Mouse (Mus musculus) spleen, adult 2 months (tissue): ENCODE results near the gene Ptprm.

Source experiments
- CTCF ChIP-seq: fragments of 200-500 bp; IDR thresholded peaks from 2 replicates; pipeline ENCODE4 v1.5.1; 2011; ENCODE audit warnings: mild to moderate bottlenecking, inconsistent platforms; ENCODE audit not compliant: insufficient read depth, insufficient read length, insufficient replicate concordance; ENCODE audit errors: extremely low read depth
- POLR2A ChIP-seq: fragments of 200-500 bp; IDR thresholded peaks from 2 replicates; pipeline ENCODE4 v1.6.1; 2011; ENCODE audit warnings: low read depth, low read length, inconsistent platforms

- TF ChIP-seq CTCF = no peak
- TF ChIP-seq POLR2A = no peak
Measured at GRCm38 (mm10) chr17:67363377-67364070, 9.3 kb upstream of the Ptprm start.
